ENCODE assay signal across 36 mouse cellular contexts in the genomic region with DNA sequence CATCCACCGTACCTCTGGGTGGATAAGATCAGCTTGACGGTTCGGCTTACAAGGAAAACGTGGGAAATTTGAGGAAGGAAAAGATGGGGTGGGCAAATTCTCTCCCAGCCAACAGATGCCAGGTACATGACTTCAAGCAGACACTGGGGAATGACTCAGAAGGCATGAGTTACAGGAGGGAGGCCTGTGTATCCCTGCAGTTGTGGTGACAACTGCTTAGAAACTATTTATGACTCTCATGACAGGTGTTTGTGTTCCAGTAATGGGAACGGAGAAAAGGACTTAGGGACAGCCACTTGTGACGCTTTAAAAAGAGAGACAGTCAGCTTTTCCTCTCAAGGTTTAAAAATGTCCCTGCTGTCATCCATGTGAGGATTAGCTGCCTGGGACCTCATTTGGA. TPM values are rescaled to one million over a fixed set of nuclear protein-coding genes. Genes with fewer than 3 reads are reported as not detected.
"Had no signal": no experiment of that assay in that cellular context is flagged by ENCODE, and none has a peak within 500 bp of the region (broad histone marks: within the 10 kb centered on the region; RNA-seq: fewer than 3 reads in every experiment).

No protein-coding gene starts in this region.

- H3K36me3 ChIP-seq: midbrain, embryonic 15.5 days had no signal

- H3K27ac ChIP-seq: limb, embryonic 10.5 days; limb, embryonic 12.5 days; limb, embryonic 13.5 days; limb, embryonic 15.5 days; liver, embryonic 12.5 days; liver, embryonic 13.5 days; liver, embryonic 14.5 days; liver, embryonic 15.5 days; lung, embryonic 15.5 days; macrophage; midbrain, embryonic 10.5 days; midbrain, embryonic 12.5 days; midbrain, embryonic 13.5 days; midbrain, embryonic 15.5 days; neural tube, embryonic 12.5 days had no signal

- H3K27me3 ChIP-seq: limb, embryonic 12.5 days; limb, embryonic 13.5 days; limb, embryonic 15.5 days; liver, embryonic 12.5 days; liver, embryonic 13.5 days; liver, embryonic 15.5 days; lung, embryonic 15.5 days; megakaryocyte, embryonic 14.5 days; midbrain, embryonic 12.5 days; midbrain, embryonic 13.5 days; midbrain, embryonic 15.5 days; neural tube, embryonic 12.5 days had no signal

- DNase-seq: left cerebral cortex, postnatal 4 days; liver; liver, embryonic 13.5 days; liver, postnatal 0 days; lung, adult 18-20 months; lung, adult 2 months; lung, embryonic 14.5 days; lung, postnatal 10 days; lung, postnatal 14 days; lung, postnatal 36 days; lung, postnatal 4 days; midbrain, embryonic 14.5 days had no signal

- H3K9me3 ChIP-seq: limb, embryonic 10.5 days; limb, embryonic 12.5 days; limb, embryonic 13.5 days; limb, embryonic 15.5 days; liver, embryonic 12.5 days; liver, embryonic 13.5 days; liver, embryonic 15.5 days; lung, embryonic 15.5 days; megakaryocyte, embryonic 14.5 days; midbrain, embryonic 10.5 days; midbrain, embryonic 12.5 days; midbrain, embryonic 13.5 days; midbrain, embryonic 15.5 days; neural tube, embryonic 12.5 days had no signal

- H3K4me3 ChIP-seq: limb, embryonic 10.5 days; limb, embryonic 12.5 days; limb, embryonic 13.5 days; limb, embryonic 15.5 days; liver, embryonic 12.5 days; liver, embryonic 13.5 days; liver, embryonic 15.5 days; lung, embryonic 15.5 days; midbrain, embryonic 10.5 days; midbrain, embryonic 12.5 days; midbrain, embryonic 13.5 days; midbrain, embryonic 15.5 days; neural tube, embryonic 12.5 days had no signal

- H3K4me2 ChIP-seq: limb, embryonic 12.5 days; limb, embryonic 13.5 days; limb, embryonic 15.5 days; liver, embryonic 11.5 days; liver, embryonic 12.5 days; liver, embryonic 13.5 days; liver, embryonic 15.5 days; lung, embryonic 14.5 days; lung, embryonic 15.5 days; midbrain, embryonic 11.5 days; midbrain, embryonic 12.5 days; midbrain, embryonic 13.5 days; midbrain, embryonic 15.5 days; neural tube, embryonic 12.5 days had no signal

- H3K4me1 ChIP-seq: limb, embryonic 10.5 days; limb, embryonic 12.5 days; limb, embryonic 13.5 days; limb, embryonic 15.5 days; liver, embryonic 15.5 days; lung, embryonic 15.5 days; midbrain, embryonic 10.5 days; midbrain, embryonic 12.5 days; midbrain, embryonic 13.5 days; midbrain, embryonic 15.5 days; neural tube, embryonic 12.5 days had no signal

- ATAC-seq: liver, embryonic 12.5 days; liver, postnatal 0 days; lung, postnatal 0 days; midbrain, embryonic 13.5 days; midbrain, embryonic 15.5 days; midbrain, embryonic 16.5 days had no signal

- H3K9ac ChIP-seq: limb, embryonic 12.5 days; limb, embryonic 13.5 days; limb, embryonic 15.5 days; liver, embryonic 12.5 days; liver, embryonic 13.5 days; liver, embryonic 14.5 days; liver, embryonic 15.5 days; liver, postnatal 0 days; lung, embryonic 14.5 days; lung, embryonic 15.5 days; midbrain, embryonic 12.5 days; midbrain, embryonic 13.5 days; midbrain, embryonic 15.5 days; neural tube, embryonic 12.5 days had no signal

RNA-seq across cellular contexts. Expression of a gene that starts 22.3 kb away (rescaled TPM):
- total RNA-seq: left cerebral cortex, postnatal 10 days; left cerebral cortex, postnatal 14 days; left cerebral cortex, postnatal 25 days; left cerebral cortex, postnatal 36 days; left cerebral cortex, postnatal 4 days; midbrain, postnatal 0 days had no signal
- polyA plus RNA-seq: macrophage; midbrain, embryonic 11.5 days; midbrain, embryonic 16.5 days had no signal
